Mouse (Mus musculus): ENCODE data around the gene Prss22.

DNA sequence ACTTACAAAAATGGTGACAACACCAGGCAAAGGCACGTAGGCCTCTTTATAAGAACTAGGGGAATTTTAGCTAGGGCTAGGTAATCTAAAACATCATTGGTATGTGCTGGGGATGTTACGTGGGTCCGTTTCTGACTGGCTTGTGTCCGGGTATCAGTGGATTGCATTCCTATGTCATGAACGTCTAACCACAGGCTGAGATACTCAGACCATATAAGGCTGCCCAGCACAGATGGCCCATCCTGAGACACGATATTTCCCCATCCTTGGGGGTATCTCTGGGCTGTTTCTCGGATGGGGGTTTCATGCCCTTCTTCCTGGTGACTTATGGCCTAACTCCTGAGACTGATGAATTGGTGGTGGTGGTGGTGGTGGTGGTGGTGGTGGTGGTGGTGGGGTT lies 37.2 kb upstream of the Prss22 start:
- no peak for TF ChIP-seq POLR2A (IDR thresholded peaks at IDR 0.05; ENCODE audit: low read depth, low read length)
- no peak for TF ChIP-seq CTCF (conservative IDR thresholded peaks at IDR 0.05; ENCODE audit: insufficient read depth, insufficient read length, low read depth, low read length)
